21 mouse cellular contexts compared by ENCODE assay signal in the genomic region with DNA sequence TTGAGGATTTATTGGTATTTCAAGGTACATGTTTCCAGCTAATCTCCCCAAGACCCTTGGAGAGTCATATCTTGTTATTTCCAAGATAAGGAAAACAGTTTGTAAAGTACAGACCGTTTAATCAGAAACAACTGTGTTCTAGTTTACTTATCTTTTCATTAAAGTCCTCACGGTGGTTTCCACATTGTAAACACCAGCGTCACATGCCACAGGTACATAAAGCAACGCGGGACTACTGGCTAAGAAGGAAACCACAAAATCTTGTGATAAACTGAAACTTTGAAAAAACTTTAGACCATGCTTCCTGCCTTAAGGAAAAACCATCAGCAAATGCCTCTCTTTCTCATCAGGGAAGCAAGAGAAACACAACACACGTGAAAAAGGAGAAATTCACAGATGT.
DNase-seq lines count a peak whose midpoint lies in the region; ATAC-seq and TF ChIP-seq lines count a peak whose summit lies in the region.
"Had no signal": no experiment of that assay in that cellular context is flagged by ENCODE, and none has a peak within 500 bp of the region (broad histone marks: within the 10 kb centered on the region; RNA-seq: fewer than 3 reads in every experiment).

No protein-coding gene starts in this region.

- no peak for ATAC-seq in liver, postnatal 0 days
- no peak for ATAC-seq in kidney, embryonic 14.5 days (ENCODE audit: low FRiP score, low TSS enrichment)
- ATAC-seq: lung, postnatal 0 days had no signal

- no peaks in the 10 kb centered on the region for H3K27me3 ChIP-seq in liver, postnatal 0 days (ENCODE audit: insufficient read depth, low read length)
- H3K27me3 ChIP-seq in kidney, embryonic 14.5 days (ENCODE audit: control insufficient read depth, insufficient read depth, low read length), result no peaks in the 10 kb centered on the region
- H3K27me3 ChIP-seq in kidney, adult 2 months (replicated peaks; ENCODE audit: control insufficient read depth, insufficient read depth, low read length), result no peaks in the 10 kb centered on the region
- H3K27me3 ChIP-seq: forebrain, embryonic 12.5 days; kidney, embryonic 15.5 days; limb, embryonic 15.5 days; megakaryocyte, embryonic 14.5 days had no signal

- H3K4me2 ChIP-seq in liver, postnatal 0 days (ENCODE audit: low read depth, low read length), result peak overlapping the region; percentile 44
- no peak overlapping the region for H3K4me2 ChIP-seq in kidney, embryonic 14.5 days (replicated peaks; ENCODE audit: low read depth, low read length)
- H3K4me2 ChIP-seq: forebrain, embryonic 12.5 days; kidney, embryonic 15.5 days; limb, embryonic 15.5 days had no signal

- no peak for TF ChIP-seq POLR2A in kidney, adult 2 months (IDR thresholded peaks at IDR 0.05; ENCODE audit: low read depth, low read length)

- DNase-seq in 416B (ENCODE audit: low read depth) (peak; percentile 46), liver (peak; percentile 6)
- peak; percentile 32 for DNase-seq in c-Kit-positive CD71-positive TER-119-negative erythroid progenitor cells, embryonic 14.5 days (ENCODE audit: low read depth)
- no peak for DNase-seq in liver, postnatal 0 days
- no peak for DNase-seq in right cerebral cortex, postnatal 25 days
- no peak for DNase-seq in frontal cortex, adult 2 months (ENCODE audit: extremely low spot score in 1 of 2, low spot score in 1 of 2)
- no peak for DNase-seq in kidney, adult 2 months
- DNase-seq: adrenal gland, adult 2 months; cerebellum, adult 9-10 months; gastrocnemius, postnatal 14 days; heart, adult 18-20 months; kidney, postnatal 4 days; layer of hippocampus, adult 9-11 months had no signal

- no peaks in the 10 kb centered on the region for H3K36me3 ChIP-seq in liver, postnatal 0 days (replicated peaks; ENCODE audit: insufficient read depth, low read length)
- no peaks in the 10 kb centered on the region for H3K36me3 ChIP-seq in kidney, embryonic 14.5 days (ENCODE audit: control insufficient read depth, insufficient read depth, low read length)
- H3K36me3 ChIP-seq in kidney, adult 2 months (ENCODE audit: control insufficient read depth, insufficient read depth, low read length), result no peaks in the 10 kb centered on the region
- H3K36me3 ChIP-seq: forebrain, embryonic 12.5 days; hindbrain, embryonic 10.5 days; kidney, embryonic 15.5 days; limb, embryonic 15.5 days had no signal

- H3K4me1 ChIP-seq in liver, postnatal 0 days (ENCODE audit: insufficient read depth), result no peaks in the 10 kb centered on the region
- no peaks in the 10 kb centered on the region for H3K4me1 ChIP-seq in kidney, embryonic 14.5 days (ENCODE audit: control insufficient read depth, insufficient read depth, low read length)
- H3K4me1 ChIP-seq in kidney, adult 2 months (ENCODE audit: control insufficient read depth, insufficient read depth, low read length), result no peaks in the 10 kb centered on the region
- H3K4me1 ChIP-seq: forebrain, embryonic 12.5 days; kidney, embryonic 15.5 days; limb, embryonic 15.5 days; megakaryocyte, embryonic 14.5 days had no signal

- no peak for TF ChIP-seq CTCF in liver, postnatal 0 days (IDR thresholded peaks at IDR 0.05; ENCODE audit: low read depth)
- no peak for TF ChIP-seq CTCF in kidney, adult 2 months (conservative IDR thresholded peaks at IDR 0.05; ENCODE audit: insufficient read depth, insufficient read length, low read depth, low read length)

- no peak overlapping the region for H3K4me3 ChIP-seq in liver, postnatal 0 days (ENCODE audit: low read depth, low read length)
- H3K4me3 ChIP-seq in kidney, embryonic 14.5 days (ENCODE audit: low read length), result no peak overlapping the region
- H3K4me3 ChIP-seq in kidney, adult 2 months (ENCODE audit: insufficient read depth, low read depth, low read length), result no peak overlapping the region
- H3K4me3 ChIP-seq: forebrain, embryonic 12.5 days; hindbrain, embryonic 10.5 days; kidney, embryonic 15.5 days; limb, embryonic 15.5 days; megakaryocyte, embryonic 14.5 days had no signal

- no peak overlapping the region for H3K27ac ChIP-seq in liver, postnatal 0 days (ENCODE audit: low read depth)
- no peak overlapping the region for H3K27ac ChIP-seq in kidney, embryonic 14.5 days (ENCODE audit: low read depth, low read length)
- H3K27ac ChIP-seq in kidney, adult 2 months (ENCODE audit: insufficient read depth, low read depth, low read length), result no peak overlapping the region
- H3K27ac ChIP-seq: forebrain, embryonic 12.5 days; hindbrain, embryonic 10.5 days; kidney, embryonic 15.5 days; limb, embryonic 15.5 days; stomach, postnatal 0 days had no signal

- 14% methylated on average over 6 of the region's 6 CpGs for WGBS in liver, postnatal 0 days (ENCODE audit: insufficient replicate concordance)
- WGBS in kidney, embryonic 14.5 days, result 69% methylated on average over 6 of the region's 6 CpGs
- 67% methylated on average over 6 of the region's 6 CpGs for WGBS in kidney, adult 2 months

- TF ChIP-seq EP300 in liver, postnatal 0 days (IDR thresholded peaks at IDR 0.05; ENCODE audit: low read depth), result peak; percentile 83

- no peak overlapping the region for H3K9ac ChIP-seq in liver, postnatal 0 days (replicated peaks)
- no peak overlapping the region for H3K9ac ChIP-seq in kidney, embryonic 14.5 days (ENCODE audit: low read depth, low read length)
- H3K9ac ChIP-seq: forebrain, embryonic 12.5 days; kidney, embryonic 15.5 days; limb, embryonic 15.5 days had no signal

- H3K9me3 ChIP-seq in liver, postnatal 0 days (ENCODE audit: low read length), result no peaks in the 10 kb centered on the region
- H3K9me3 ChIP-seq in kidney, embryonic 14.5 days (ENCODE audit: control insufficient read depth, low read length), result no peaks in the 10 kb centered on the region
- H3K9me3 ChIP-seq: forebrain, embryonic 12.5 days; hindbrain, embryonic 10.5 days; kidney, embryonic 15.5 days; limb, embryonic 15.5 days; megakaryocyte, embryonic 14.5 days had no signal

Comparison
In these comparisons a context has a peak if more than half of its experiments do, and no peak if none do; other contexts are left out.
1. DNase-seq: peak in 416B (single experiment), c-Kit-positive CD71-positive TER-119-negative erythroid progenitor cells, embryonic 14.5 days (single experiment) and liver (single experiment); none in liver, postnatal 0 days (single experiment), right cerebral cortex, postnatal 25 days (single experiment), frontal cortex, adult 2 months (0 of 2) and kidney, adult 2 months (single experiment).